Mouse (Mus musculus) retina, adult 2 months (tissue): ENCODE data around the gene Rec8.

Experiments used
- DNase-seq: peaks from one replicate; pipeline ENCODE4 v3.0.0-alpha.2; 2012; ENCODE audit warnings: low read depth, low spot score

Gene Rec8

DNA sequence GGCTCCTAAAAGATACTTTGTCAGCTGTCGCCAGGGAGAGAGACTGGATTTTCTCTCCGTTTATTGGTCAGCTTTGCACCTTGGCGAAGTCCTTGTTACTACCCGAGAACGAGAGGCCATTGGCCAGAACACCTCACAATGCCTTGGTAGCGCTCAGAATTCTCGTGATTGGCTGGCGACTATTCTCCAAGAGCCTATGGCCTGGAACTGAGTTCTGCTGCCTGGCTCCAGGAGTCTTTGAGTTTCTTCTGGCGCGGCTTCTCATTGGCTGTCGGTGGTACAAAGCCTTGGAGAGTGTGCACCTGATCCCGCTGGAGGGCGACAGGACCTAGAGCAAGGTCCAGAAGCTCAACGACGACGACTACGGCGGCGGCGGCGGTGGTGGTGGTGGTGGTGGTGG, at the start of gene Rec8:
Gene Rec8, plus strand, starts transcription at position 216 of the 400 bp plus-strand sequence.
- DNase-seq, result no peak

- no peak for DNase-seq
These were observed 47.2 kb upstream of the Rec8 start for GRCm38 (mm10) chr14:55570588-55570987.

- DNase-seq, result no peak
These were observed 46.1 kb upstream of the Rec8 start for GRCm38 (mm10) chr14:55571760-55572159.

DNA sequence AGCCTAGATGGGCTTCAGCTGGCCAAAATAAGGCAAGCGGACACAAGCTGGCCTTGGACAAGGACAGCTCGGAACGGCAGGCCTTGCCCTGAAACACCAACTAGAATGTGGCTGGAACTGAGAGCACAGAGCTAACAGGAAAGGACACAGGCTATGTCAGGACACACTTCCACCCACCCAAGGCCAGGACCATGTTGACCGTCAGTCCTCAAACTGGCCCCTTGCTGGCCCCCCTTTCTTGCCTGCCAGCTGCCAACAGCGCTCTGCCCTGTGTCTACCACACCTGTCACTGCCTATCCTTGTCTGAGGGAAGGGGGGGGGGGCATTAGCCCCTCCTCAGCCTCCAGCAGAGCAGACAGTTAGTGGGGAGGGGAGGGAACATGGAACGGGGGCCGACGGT, 42.5 kb upstream of the Rec8 start, which contains the start of gene Fitm1:
Gene Fitm1, plus strand, starts transcription at position 316 of the 400 bp plus-strand sequence.
- no peak for DNase-seq

- DNase-seq, result no peak
These were observed 42.1 kb upstream of the Rec8 start for GRCm38 (mm10) chr14:55575711-55576110.

GRCm38 (mm10) chr14:55576376-55576775, 41.5 kb upstream of the Rec8 start:
- no peak for DNase-seq

DNA sequence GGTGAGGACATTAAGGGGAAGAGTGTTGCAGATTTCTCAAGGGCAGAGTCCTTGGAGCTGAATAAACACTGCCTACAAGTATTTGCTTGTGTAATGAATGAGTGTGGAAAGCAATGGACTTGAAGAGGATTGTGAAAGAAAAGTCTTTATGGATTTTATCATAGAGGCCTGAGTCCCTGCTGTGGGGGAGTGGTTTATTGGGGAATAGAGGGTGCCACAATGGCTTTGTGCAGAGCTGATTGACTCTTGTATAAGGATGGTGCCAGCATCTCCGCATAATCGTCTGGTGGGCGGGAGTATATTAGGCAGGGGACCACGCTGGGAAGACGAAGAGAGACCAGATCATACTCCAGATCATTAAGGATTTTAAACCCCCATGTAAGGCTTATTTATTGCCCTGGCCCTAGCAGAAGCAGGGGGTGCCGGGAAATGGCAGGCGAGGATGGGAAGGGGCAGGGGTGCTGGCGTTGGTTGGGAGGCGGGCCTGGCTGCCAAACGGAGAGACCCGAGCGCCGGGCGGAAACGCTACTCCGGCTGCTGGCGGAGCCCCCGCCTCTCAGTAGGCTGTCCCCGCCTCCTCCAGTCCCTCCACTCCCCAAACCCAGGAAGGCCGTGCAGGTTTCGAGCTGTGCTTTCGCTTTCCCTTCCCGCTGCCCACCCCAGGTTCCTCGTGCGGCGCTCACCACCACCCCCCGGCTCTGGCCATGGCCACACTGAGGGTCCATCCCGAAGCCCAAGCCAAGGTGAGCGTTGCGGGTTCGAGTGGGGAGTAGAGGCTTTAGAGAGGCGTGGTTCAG, 39.8 kb upstream of the Rec8 start, which contains the start of gene Psme1:
Gene Psme1, plus strand, starts transcription at position 253 of the 797 bp plus-strand sequence.
- no peak for DNase-seq

GRCm38 (mm10) chr14:55578668-55579269, 39.1 kb upstream of the Rec8 start:
- no peak for DNase-seq

DNA sequence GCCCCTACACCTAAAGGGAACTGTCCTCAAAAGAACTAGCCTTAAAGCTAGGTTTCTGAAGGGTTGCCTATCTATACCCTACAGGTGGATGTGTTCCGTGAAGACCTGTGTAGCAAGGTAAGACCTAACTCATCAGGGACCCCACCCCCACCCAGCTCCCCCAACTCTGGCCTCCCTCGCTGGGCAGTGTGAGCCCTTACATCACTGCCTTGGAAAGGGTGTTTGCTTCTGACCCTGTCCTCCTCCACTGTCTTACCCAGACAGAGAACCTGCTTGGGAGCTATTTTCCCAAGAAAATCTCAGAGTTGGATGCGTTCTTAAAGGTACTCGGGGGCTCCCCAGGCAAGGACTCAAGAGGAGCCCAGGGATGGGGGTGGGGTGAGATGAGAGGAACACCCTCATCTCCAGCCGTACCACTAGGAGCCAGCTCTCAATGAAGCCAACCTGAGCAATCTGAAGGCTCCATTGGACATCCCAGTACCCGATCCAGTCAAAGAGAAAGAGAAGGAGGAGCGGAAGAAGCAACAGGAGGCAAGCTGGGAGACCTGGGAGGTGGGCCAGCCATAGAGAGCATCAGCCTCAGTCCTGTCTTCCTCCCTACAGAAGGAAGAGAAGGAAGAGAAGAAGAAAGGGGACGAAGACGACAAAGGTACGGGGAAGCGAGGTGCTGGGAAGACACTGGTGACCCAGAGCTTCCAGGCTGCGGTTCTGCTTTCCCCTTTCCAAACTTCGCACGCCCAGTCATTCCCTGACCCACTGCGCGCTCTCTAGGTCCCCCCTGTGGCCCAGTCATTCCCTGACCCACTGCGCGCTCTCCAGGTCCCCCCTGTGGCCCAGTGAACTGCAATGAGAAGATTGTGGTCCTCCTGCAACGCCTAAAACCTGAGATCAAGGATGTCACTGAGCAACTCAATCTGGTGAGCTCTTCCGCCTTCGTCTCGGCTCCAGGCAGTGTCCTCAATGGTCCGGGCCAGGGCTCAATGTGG, 38.0 kb upstream of the Rec8 start:
- DNase-seq, result no peak

DNA sequence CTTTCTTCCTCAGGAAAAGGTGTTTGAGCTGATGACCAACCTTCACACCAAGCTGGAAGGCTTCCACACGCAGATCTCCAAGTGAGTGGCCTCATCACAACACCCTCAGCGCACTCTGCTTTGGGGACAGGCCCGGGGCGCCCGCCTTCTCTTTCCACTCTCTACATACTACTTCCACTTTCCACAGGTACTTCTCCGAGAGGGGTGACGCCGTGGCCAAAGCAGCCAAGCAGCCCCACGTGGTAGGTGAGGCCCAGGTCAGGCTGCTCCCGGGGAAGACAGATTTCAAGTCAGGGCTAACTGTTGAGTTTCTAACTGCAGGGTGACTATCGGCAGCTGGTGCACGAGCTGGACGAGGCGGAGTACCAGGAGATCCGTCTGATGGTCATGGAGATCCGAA, 37.1 kb upstream of the Rec8 start:
- no peak for DNase-seq

DNA sequence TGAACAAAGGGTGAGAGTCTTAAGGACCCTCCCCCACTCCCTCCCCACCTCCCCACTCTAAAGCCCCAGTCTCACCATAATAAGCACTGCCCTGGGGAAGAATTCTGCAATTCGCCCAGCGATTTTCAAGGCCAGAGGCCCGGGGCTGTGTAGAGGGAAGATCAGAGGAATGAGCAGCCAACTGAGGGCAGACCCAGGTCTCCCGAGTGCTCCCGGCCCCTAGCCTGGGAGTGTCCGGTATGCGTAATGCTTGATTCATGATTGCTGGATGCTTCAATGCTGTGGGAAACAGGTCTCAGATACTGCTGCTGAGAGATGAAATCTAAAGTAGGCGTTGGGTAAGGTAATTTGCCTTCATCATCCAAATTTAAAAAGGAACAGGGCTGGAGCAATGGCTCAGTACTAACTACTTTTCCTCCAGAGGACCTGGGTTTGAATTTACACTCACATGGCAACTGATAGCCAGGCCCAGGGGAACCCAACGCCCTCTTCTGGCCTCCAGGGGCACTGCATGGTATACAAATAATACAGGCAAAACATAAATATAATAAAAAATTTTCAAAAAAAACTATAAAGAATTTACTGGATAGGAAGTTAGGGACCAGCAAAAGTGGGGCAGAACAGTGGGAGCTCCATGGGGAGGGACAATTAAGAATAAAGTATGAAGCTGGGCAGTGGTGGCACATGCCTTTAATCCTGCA, 35.7 kb upstream of the Rec8 start:
- no peak for DNase-seq

DNA sequence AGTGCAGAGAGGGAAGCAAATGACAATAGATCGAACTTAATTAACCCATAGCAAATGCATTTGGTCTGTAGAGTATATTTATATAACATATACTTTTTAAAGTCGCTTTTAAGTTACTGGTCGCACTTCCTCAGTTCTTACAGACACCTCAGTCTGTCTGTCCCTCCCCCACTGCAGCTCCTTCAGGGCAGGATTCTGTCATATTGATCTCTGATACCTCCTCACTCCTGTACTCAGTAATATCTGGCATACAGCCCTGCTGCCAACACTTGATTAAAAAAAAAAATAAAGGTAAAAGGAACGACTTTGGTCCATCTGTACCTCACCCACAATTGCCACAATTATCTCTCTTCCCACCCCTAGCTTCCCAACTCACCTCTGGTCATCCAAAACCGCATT, 33.5 kb upstream of the Rec8 start:
- DNase-seq, result no peak

GRCm38 (mm10) chr14:55584702-55585565, 32.9 kb upstream of the Rec8 start, which contains the start of gene Emc9:
TSS of gene Emc9 (minus strand) at chr14:55585302.
- DNase-seq, result no peak

- no peak for DNase-seq
These were observed 32.3 kb upstream of the Rec8 start for GRCm38 (mm10) chr14:55585566-55585960.

- no peak for DNase-seq
These were observed 31.7 kb upstream of the Rec8 start for GRCm38 (mm10) chr14:55586149-55586548.

- no peak for DNase-seq
These were observed 28.6 kb upstream of the Rec8 start for GRCm38 (mm10) chr14:55589271-55589670.

- DNase-seq, result no peak
These were observed 27.9 kb upstream of the Rec8 start for GRCm38 (mm10) chr14:55589771-55590448.

- no peak for DNase-seq
These were observed 27.0 kb upstream of the Rec8 start, which contains the start of gene Psme2 for GRCm38 (mm10) chr14:55590748-55591330. TSS of gene Psme2 (minus strand) at chr14:55591113.

- DNase-seq, result peak; percentile 83
These were observed 26.4 kb upstream of the Rec8 start, which contains the start of gene Rnf31 for GRCm38 (mm10) chr14:55591331-55591891. TSS of gene Rnf31 (plus strand) at chr14:55591708.
